Mouse (Mus musculus): Measurements from ENCODE around the gene Bcor. TPM values are rescaled to one million over a fixed set of nuclear protein-coding genes. Genes with fewer than 3 reads are reported as not detected.
A peak's percentile ranks its signal among the peaks of the same experiment; 100 is the strongest.

Bcor gene
- polyA plus RNA-seq, 1 experiment from 2014 or later, result 15.0 TPM

DNA sequence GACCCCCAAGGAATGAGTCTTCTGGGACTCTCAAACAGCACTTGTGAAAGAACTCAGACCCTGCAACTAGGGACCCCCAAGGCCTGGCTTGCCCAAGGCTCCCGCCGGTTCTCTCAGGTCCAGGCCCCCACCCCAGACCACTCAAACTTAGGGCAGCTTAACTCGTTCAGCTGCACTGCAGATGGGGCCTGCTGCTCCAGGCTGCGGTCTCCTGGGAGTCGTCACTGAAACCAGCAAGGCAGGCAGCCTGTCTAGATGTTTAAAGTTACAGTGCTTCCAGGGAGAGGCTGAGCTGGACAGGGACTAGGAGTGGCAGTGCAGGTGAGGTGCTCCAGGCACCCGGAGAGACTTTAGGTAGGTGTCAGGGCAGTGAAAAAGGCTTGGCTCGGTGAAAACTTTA lies 21.9 kb downstream of the Bcor start:
- no peaks in the 10 kb centered on the region for H3K9me3 ChIP-seq (ENCODE audit: control insufficient read depth, low read length)
- no peak overlapping the region for H3K9ac ChIP-seq (ENCODE audit: low read depth, low read length)
- H3K4me1 ChIP-seq (ENCODE audit: control insufficient read depth, insufficient read depth, low read length), result 0 out of 2 replicates have a peak, but pooled peaks cover under 1% of the 10 kb centered on the region
- no peaks in the 10 kb centered on the region for H3K36me3 ChIP-seq (ENCODE audit: control insufficient read depth, insufficient read depth, low read length)
- no peak for DNase-seq (ENCODE audit: low spot score)
- ATAC-seq (ENCODE audit: low read depth), result no peak
- no peak overlapping the region for H3K27ac ChIP-seq (replicated peaks; ENCODE audit: low read depth, low read length)
- no peak overlapping the region for H3K4me2 ChIP-seq (ENCODE audit: low read depth, low read length)
- 14% methylated on average over 7 of the region's 7 CpGs for WGBS
- peaks cover 76% of the 10 kb centered on the region for H3K27me3 ChIP-seq (replicated peaks; ENCODE audit: control insufficient read depth, insufficient read depth, low read length)
- H3K4me3 ChIP-seq (ENCODE audit: low read depth, low read length), result no peak overlapping the region

GRCm38 (mm10) chrX:12137121-12137521 lies 23.0 kb downstream of the Bcor start:
- no peak for DNase-seq (ENCODE audit: low spot score)

GRCm38 (mm10) chrX:12136261-12137101 lies 23.7 kb downstream of the Bcor start:
- peak overlapping the region; percentile 38 for H3K4me3 ChIP-seq (ENCODE audit: low read depth, low read length)
- no peaks in the 10 kb centered on the region for H3K9me3 ChIP-seq (ENCODE audit: control insufficient read depth, low read length)
- no peak for DNase-seq (ENCODE audit: low spot score)
- peak overlapping the region; percentile 60 for H3K9ac ChIP-seq (ENCODE audit: low read depth, low read length)
- peak; percentile 13; the same call in 1 of the 2 replicates for ATAC-seq (ENCODE audit: low read depth)
- peaks cover 85% of the 10 kb centered on the region for H3K27me3 ChIP-seq (replicated peaks; ENCODE audit: control insufficient read depth, insufficient read depth, low read length)
- WGBS, result 2% methylated on average over 40 of the region's 50 CpGs
- peaks cover 10% of the 10 kb centered on the region for H3K4me1 ChIP-seq (ENCODE audit: control insufficient read depth, insufficient read depth, low read length)
- peak overlapping the region; percentile 81 for H3K4me2 ChIP-seq (ENCODE audit: low read depth, low read length)
- H3K36me3 ChIP-seq (ENCODE audit: control insufficient read depth, insufficient read depth, low read length), result no peaks in the 10 kb centered on the region
- peak overlapping the region; percentile 74; the same call in 1 of the 2 replicates for H3K27ac ChIP-seq (replicated peaks; ENCODE audit: low read depth, low read length)

More at GRCm38 (mm10) chrX:12137121-12137521, 23.0 kb downstream of the Bcor start:
- H3K9me3 ChIP-seq (ENCODE audit: control insufficient read depth, low read length), result no peaks in the 10 kb centered on the region
- no peak for ATAC-seq (ENCODE audit: low read depth)
- H3K36me3 ChIP-seq (ENCODE audit: control insufficient read depth, insufficient read depth, low read length), result no peaks in the 10 kb centered on the region
- H3K27ac ChIP-seq (replicated peaks; ENCODE audit: low read depth, low read length), result 0 out of 2 replicates have a peak overlapping the region, but pooled peaks have one; percentile 33
- peaks cover 10% of the 10 kb centered on the region for H3K4me1 ChIP-seq (ENCODE audit: control insufficient read depth, insufficient read depth, low read length)
- H3K4me3 ChIP-seq (ENCODE audit: low read depth, low read length), result peak overlapping the region; percentile 38
- H3K9ac ChIP-seq (ENCODE audit: low read depth, low read length), result peak overlapping the region; percentile 60
- H3K4me2 ChIP-seq (ENCODE audit: low read depth, low read length), result peak overlapping the region; percentile 81
- WGBS, result 4% methylated on average over 21 of the region's 25 CpGs
- H3K27me3 ChIP-seq (replicated peaks; ENCODE audit: control insufficient read depth, insufficient read depth, low read length), result peaks cover 85% of the 10 kb centered on the region

GRCm38 (mm10) chrX:12135121-12136111 lies 24.7 kb downstream of the Bcor start:
- peak overlapping the region; percentile 80 for H3K27ac ChIP-seq (replicated peaks; ENCODE audit: low read depth, low read length)
- ATAC-seq (ENCODE audit: low read depth) (peak; percentile 28), DNase-seq (ENCODE audit: low spot score) (peak; percentile 81)
- H3K9ac ChIP-seq (ENCODE audit: low read depth, low read length), result peak overlapping the region; percentile 60
- 2% methylated on average over 42 of the region's 75 CpGs for WGBS
- H3K4me2 ChIP-seq (ENCODE audit: low read depth, low read length), result peak overlapping the region; percentile 81
- no peaks in the 10 kb centered on the region for H3K36me3 ChIP-seq (ENCODE audit: control insufficient read depth, insufficient read depth, low read length)
- H3K27me3 ChIP-seq (replicated peaks; ENCODE audit: control insufficient read depth, insufficient read depth, low read length), result peaks cover 83% of the 10 kb centered on the region
- peak overlapping the region; percentile 38 for H3K4me3 ChIP-seq (ENCODE audit: low read depth, low read length)
- H3K4me1 ChIP-seq (ENCODE audit: control insufficient read depth, insufficient read depth, low read length), result peaks cover 10% of the 10 kb centered on the region
- no peaks in the 10 kb centered on the region for H3K9me3 ChIP-seq (ENCODE audit: control insufficient read depth, low read length)

DNA sequence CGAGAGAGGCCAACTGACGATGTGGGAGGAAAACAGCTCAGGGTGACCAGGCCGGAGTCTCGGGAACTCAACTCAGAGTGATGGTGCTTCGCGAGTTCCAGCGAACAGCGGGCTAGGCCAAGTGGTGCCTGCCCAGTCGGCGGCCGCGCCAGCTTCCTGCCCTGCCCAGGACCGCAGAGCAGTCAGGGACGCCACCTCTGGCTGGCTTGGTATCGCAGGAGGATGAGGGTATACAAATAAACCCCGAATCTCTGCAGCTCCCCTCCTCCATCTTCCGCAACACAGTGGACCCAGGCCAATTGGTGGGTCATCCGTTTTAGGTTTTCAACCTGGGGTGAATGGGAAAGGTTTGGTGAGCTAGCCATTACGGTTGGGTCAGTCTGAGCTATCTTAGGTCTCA lies 25.6 kb downstream of the Bcor start:
- no peak for DNase-seq (ENCODE audit: low spot score)
- H3K36me3 ChIP-seq (ENCODE audit: control insufficient read depth, insufficient read depth, low read length), result no peaks in the 10 kb centered on the region
- ATAC-seq (ENCODE audit: low read depth), result no peak
- peaks cover 83% of the 10 kb centered on the region for H3K27me3 ChIP-seq (replicated peaks; ENCODE audit: control insufficient read depth, insufficient read depth, low read length)
- peaks cover 10% of the 10 kb centered on the region for H3K4me1 ChIP-seq (ENCODE audit: control insufficient read depth, insufficient read depth, low read length)
- WGBS, result 1% methylated on average over 17 of the region's 19 CpGs
- H3K4me2 ChIP-seq (ENCODE audit: low read depth, low read length), result peak overlapping the region; percentile 81
- peak overlapping the region; percentile 38; the same call in 1 of the 2 replicates for H3K4me3 ChIP-seq (ENCODE audit: low read depth, low read length)
- no peaks in the 10 kb centered on the region for H3K9me3 ChIP-seq (ENCODE audit: control insufficient read depth, low read length)
- no peak overlapping the region for H3K9ac ChIP-seq (ENCODE audit: low read depth, low read length)
- no peak overlapping the region for H3K27ac ChIP-seq (replicated peaks; ENCODE audit: low read depth, low read length)

GRCm38 (mm10) chrX:12133836-12134431 lies 26.2 kb downstream of the Bcor start:
- peak overlapping the region; percentile 38 for H3K4me3 ChIP-seq (ENCODE audit: low read depth, low read length)
- H3K9ac ChIP-seq (ENCODE audit: low read depth, low read length), result peak overlapping the region; percentile 51; the same call in 1 of the 2 replicates
- H3K36me3 ChIP-seq (ENCODE audit: control insufficient read depth, insufficient read depth, low read length), result no peaks in the 10 kb centered on the region
- no peaks in the 10 kb centered on the region for H3K9me3 ChIP-seq (ENCODE audit: control insufficient read depth, low read length)
- H3K27ac ChIP-seq (replicated peaks; ENCODE audit: low read depth, low read length), result peak overlapping the region; percentile 68
- peaks cover 13% of the 10 kb centered on the region for H3K4me1 ChIP-seq (ENCODE audit: control insufficient read depth, insufficient read depth, low read length)
- H3K27me3 ChIP-seq (replicated peaks; ENCODE audit: control insufficient read depth, insufficient read depth, low read length), result peaks cover 83% of the 10 kb centered on the region
- ATAC-seq (ENCODE audit: low read depth), result no peak
- peak overlapping the region; percentile 81 for H3K4me2 ChIP-seq (ENCODE audit: low read depth, low read length)
- no peak for DNase-seq (ENCODE audit: low spot score)
- WGBS, result 4% methylated on average over 16 of the region's 21 CpGs

GRCm38 (mm10) chrX:12133178-12133835 lies 26.8 kb downstream of the Bcor start:
- H3K9me3 ChIP-seq (ENCODE audit: control insufficient read depth, low read length), result no peaks in the 10 kb centered on the region
- H3K4me3 ChIP-seq (ENCODE audit: low read depth, low read length), result peak overlapping the region; percentile 38
- peaks cover 85% of the 10 kb centered on the region for H3K27me3 ChIP-seq (replicated peaks; ENCODE audit: control insufficient read depth, insufficient read depth, low read length)
- ATAC-seq (ENCODE audit: low read depth) (peak; percentile 53), DNase-seq (ENCODE audit: low spot score) (peak; percentile 89)
- peak overlapping the region; percentile 81 for H3K4me2 ChIP-seq (ENCODE audit: low read depth, low read length)
- H3K9ac ChIP-seq (ENCODE audit: low read depth, low read length), result peak overlapping the region; percentile 51; the same call in 1 of the 2 replicates
- H3K27ac ChIP-seq (replicated peaks; ENCODE audit: low read depth, low read length), result peak overlapping the region; percentile 68
- H3K4me1 ChIP-seq (ENCODE audit: control insufficient read depth, insufficient read depth, low read length), result peaks cover 13% of the 10 kb centered on the region
- WGBS, result 2% methylated on average over 18 of the region's 49 CpGs
- no peaks in the 10 kb centered on the region for H3K36me3 ChIP-seq (ENCODE audit: control insufficient read depth, insufficient read depth, low read length)
